Mouse (Mus musculus): ENCODE measurements around the gene Ptprr.

The Ptprr gene

DNA sequence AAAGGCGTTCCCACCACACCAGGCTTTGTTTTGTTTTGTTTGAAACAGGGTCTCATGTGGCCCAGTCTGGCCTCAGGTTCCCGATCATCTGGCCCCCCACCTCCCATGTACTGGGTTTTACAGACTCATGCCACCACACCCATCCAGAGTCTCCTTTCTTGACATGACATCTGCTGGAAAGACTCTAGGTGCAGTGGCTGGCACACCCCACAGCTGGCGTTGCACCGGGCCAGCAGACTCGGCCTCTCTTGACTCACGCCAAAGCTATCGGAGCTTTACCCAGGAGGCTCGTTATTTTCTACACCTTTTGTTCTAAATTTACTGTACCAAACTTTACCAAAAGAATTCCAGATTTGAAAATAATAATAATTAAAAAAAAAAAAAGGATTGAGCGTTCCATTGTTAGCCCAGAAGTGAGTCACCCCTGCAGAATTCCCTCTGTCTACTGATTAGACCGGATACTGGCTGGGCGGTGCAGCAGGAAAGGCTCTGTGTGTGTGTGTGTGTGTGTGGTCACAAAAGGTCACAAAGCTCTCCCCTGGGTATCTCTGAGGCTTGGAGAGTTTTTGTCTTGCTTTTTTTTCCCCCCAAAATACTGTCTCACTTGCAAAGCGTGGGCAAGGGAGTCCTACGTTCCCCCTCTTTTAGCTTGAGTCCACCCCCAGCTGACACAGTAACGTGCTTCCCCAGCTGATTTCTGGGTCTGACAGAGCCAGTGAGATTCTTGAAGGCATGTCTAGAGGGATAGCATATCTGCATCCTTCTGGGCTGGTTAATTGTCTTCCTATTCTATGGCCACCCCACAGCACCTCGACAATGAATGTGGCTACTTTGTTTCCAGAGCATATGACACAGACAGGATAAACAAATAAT is 248.8 kb downstream of the Ptprr start:
- ATAC-seq (ENCODE audit: low TSS enrichment) = peak; percentile 81

DNA sequence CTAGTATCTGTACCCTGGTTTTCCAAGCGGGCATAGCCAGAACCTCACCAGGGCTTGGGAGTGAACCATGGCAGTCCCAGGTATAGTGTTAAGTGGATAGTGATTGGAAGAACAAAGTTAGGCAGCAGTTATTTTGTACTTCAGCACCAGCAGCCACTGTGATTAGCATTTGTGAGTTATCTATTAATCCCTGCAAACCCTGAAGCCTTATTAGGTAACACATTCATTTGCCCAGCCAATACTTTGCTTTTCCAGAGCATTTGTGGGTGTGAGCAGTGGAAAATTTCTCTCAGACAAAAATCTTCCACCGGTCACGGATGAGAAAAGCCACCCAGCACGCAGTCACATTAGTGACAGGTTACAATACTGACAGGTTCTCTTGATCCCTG is 249.4 kb downstream of the Ptprr start:
- 0 out of 2 replicates have a peak, but pooled peaks have one; percentile 5 for ATAC-seq (ENCODE audit: low TSS enrichment)

DNA sequence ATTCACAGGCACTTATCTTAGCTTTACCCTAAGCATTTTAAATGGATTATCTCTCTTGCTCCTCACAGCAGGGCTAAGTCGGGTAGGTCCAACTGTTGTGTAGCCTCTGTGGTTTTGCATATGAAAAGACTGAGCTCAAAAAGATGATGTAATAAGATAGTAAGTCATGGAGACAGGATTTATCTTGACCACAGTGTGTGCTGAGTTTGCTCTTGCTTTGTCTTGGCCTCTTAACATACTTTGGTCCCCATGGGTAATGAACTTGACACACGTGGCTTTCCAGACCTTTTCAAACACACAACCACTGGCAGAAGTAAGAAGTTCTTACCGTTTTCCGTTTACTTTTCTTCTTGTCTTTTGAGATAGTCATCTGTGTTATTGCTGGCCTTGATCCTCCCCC is 250.3 kb downstream of the Ptprr start:
- ATAC-seq (ENCODE audit: low TSS enrichment) = no peak

DNA sequence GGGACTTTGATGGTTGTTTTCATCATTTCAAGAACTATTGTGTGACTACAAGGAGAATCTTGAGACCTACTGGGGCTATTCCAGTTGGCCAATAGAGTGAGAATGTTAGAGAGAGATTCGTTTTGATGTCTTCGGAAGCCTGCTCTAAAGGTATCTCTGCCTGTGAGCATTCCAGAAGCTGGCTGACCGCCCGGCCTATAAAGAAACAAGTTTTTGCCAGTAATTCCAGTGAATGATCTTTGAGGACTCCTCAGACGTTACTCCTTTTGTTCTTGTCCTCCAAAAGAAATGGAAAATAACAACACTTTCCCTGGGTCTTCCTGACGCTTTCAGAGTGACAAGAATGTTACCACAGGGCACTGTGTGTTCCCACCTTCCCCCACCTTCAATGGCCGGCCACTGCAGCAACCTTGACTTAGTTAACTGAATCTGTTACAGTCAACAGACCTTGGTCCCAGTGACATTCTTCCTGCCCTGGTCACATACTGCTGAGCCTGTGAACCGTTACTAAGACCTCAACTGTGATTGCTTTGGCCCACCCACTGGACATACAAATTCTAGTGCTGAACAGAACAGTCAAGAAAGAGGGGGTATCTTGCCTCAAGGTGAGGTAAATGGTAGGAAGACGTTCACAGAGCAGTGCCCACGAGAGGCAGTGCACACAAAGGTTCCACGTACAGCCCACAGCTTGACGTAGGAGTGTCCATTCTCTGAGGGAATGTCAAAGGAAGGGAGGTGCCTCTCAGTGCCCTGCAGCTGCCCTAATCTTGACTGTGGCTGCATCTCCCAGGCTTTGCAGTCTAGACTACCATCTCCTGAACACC is 252.8 kb downstream of the Ptprr start:
- ATAC-seq (ENCODE audit: low TSS enrichment) = no peak

DNA sequence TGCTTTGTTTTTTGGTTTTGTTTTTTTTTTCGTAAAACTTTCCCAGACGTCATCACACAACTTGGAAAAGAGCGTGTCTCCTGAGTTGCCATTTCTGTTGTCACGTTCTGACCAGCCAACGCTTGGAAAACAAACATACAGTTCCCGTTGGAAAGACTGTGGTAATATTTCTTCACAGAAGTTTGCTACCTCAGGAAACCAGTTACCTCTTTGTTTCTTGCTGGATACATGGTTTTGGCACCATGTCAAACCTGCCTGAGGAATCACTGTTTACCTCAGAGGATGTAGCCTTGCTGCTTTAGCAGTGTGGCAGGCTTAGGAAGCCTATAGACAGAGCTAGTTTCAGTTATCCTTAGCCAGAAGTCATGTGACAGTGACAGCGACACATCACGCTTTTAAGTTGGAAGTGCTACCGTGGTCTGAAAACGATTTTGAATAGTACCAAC is 253.5 kb downstream of the Ptprr start:
- no peak for ATAC-seq (ENCODE audit: low TSS enrichment)

DNA sequence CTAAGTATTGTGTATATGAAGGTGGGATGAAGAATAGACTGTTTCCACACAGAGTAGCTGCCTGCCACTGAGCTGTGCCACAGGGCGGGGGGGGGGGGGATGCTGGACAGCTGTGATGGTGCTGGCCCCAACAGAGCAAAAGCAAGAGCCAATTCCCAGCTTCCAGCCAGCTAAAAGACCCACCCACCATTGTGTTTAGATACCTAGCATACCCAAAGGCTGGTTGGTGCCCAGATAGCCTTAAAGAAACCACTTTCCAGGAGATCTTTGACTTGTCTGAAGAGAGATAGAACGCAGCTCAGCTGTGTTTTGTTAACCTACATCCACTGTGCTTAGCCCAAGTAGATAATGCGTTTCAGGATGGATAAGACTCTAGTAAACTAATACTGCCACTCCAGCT is 254.1 kb downstream of the Ptprr start:
- no peak for ATAC-seq (ENCODE audit: low TSS enrichment)

DNA sequence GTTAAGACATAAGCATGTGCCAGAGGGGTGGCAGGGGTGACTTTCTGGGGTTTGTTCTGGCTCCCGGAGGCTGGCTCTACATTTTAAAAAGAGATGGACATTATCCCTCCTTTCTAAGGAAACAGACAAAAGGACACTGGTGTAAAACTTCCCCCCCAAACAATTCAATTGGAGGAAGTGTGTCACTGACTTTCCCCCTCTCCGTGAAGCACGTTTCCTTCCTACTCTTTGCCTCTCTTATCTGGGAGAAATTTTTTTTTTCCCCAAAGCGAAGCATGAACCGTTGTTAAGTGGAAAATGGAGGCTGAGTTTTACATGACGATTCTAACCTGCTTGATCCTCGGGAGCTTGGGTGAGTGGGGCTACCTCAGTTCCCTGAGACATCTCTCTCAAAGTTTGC is 257.3 kb downstream of the Ptprr start, which contains the start of gene Ptprb:
Gene Ptprb, plus strand, starts transcription at position 244 of the 400 bp plus-strand sequence.
- ATAC-seq (ENCODE audit: low TSS enrichment) = no peak

DNA sequence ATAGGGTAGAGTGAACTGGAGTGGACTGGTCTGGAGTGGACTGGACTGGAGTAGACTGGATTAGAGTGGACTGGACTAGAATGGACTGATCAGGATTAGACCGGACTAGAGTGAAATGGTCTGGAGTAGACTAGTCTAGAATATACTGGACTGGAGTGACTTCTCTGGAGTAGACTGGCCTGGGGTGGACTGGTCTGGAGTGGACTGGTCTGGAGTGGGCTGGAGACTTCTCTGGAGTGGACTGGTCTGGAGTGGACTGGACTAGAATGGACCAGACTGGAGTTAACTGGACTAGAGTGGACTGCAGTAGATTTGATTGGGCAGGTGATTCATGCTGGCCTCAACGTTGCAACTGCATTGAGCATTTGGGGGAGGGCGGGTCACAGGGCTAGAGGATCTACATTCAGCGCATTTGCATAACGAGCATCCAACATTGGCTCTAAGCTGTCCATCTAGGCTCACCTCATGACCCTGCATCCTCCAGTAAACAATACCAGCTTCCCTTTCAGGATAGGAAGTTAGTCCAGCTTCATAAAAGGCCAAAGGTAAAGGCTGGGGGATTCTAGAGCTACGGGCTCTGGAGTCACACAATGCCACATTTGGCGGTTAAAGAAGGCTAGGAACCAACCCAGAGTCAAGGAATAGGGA is 268.8 kb downstream of the Ptprr start:
- no peak for ATAC-seq (ENCODE audit: low TSS enrichment)

DNA sequence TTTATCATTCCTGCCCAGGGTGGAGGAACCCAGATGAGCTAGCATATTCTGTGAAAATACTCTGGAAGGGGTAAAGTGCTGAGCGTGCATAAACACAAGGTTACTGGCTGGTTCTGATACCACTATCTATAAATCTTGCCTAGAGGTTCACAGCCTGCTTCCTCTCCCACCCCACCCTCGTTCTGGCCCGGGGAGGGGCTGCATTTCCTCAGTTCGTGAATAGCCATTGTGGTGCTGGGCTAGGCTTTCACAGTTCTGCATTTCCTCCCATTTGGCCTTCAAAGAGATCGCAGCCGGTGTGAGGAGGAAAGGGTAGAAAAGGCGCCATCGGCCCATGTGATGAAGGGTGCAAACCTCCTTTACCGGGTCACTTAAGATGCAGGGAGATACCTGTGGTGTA is 270.1 kb downstream of the Ptprr start:
- ATAC-seq (ENCODE audit: low TSS enrichment) = no peak

DNA sequence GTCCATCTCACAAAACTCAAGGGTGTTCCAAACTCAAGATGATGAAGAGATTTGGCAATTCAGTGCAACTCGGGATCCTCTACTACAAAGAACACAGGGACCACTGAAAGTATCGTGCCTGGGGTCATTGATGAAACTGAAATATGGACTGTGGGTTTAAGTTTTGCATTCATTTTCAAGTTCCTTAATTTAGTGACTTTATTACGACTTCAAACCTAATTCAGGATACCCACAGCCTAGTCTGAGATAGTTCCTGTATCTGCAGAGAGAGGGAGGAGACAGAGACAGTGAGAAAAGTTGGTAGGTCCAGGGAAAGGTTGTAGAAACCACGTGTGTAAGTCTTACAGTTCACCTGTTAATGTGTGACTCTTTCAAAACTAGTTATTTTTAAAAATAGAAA is 272.5 kb downstream of the Ptprr start:
- ATAC-seq (ENCODE audit: low TSS enrichment) = no peak

DNA sequence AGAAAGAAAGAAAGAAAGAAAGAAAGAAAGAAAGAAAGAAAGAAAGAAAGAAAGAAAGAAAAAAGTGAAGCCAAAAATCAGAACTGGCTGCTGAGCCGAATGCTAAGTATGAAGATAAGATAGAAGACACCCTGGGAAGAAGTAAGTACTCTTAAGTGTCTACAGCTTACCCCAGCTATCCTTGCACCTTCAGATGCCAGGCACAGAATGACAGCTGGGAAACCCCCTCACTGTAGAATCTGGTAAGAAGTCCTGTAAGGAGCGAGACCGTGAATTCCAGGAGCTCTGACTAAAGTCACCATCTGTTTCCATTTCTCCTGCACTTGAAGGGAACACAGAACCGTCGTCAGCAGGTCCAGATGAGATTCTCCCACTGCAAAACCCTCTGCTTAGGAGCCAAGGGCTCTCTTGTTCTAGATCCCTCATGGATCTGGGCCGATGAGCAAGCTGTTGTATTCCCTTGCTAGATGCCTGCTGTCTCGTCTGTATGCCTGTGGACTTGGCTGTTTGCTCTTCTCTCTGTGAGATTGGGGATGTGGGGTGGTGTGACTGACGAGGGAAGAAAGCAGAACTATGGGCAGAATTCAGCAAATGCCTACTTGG is 273.2 kb downstream of the Ptprr start:
- peak; percentile 97 for ATAC-seq (ENCODE audit: low TSS enrichment)

DNA sequence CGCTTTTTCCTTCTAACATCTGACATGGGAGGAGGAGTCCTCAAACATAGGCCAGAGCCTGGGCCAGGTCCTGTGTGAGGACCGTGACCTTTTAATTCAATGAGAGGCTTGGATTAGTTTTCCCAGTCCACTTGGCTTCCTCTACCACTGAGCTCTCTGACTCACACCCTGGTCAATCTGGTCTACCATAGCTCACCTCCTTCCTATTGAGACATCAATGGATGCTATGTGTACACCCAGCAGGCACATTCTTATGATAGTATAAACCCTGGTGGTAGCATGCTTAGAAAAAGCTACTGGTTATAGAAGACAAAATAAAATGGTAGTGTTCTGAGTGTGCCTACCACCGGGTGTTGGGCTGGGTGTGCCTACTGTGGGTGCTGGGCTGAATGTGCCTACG is 278.4 kb downstream of the Ptprr start:
- ATAC-seq (ENCODE audit: low TSS enrichment) = no peak

DNA sequence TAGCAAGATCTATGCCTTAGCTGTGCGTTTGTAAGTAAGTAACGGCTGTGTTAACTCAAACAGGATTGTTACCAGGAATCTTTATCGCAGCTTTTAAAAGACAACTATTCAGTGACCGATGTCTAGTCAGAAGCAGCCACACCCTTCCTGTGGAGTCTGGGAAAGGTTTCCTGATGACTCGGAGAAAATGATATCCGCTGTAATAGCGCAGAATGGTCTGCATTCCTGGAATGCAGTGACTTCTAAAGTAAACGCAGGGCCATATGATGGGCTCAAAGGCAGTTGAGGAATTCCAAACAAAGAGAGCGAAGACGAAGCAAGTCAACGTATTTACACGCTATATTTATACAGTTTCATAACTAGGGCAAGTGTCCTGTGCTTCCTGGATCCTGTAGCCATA is 279.8 kb downstream of the Ptprr start:
- ATAC-seq (ENCODE audit: low TSS enrichment) = no peak

DNA sequence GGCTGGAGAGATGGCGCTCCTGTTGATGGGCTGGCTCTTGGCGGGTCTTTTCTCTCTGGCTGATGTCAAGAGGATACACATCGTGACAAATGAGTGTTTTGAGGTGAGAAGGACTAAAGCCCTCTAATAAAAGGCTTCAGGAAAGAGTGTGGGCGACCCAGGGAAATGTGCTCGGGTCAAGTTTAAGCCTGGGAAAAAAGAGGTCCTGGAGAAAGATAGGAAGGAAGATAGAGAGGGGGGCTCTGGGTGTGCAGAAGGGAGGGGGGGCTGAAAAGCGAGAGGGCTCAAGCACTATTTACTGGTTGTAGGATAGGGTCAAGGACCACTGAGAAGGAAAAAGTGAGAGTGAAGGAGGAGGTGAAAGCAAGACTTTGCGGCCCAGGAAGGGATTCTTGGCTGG is 282.8 kb downstream of the Ptprr start:
- ATAC-seq (ENCODE audit: low TSS enrichment) = no peak

DNA sequence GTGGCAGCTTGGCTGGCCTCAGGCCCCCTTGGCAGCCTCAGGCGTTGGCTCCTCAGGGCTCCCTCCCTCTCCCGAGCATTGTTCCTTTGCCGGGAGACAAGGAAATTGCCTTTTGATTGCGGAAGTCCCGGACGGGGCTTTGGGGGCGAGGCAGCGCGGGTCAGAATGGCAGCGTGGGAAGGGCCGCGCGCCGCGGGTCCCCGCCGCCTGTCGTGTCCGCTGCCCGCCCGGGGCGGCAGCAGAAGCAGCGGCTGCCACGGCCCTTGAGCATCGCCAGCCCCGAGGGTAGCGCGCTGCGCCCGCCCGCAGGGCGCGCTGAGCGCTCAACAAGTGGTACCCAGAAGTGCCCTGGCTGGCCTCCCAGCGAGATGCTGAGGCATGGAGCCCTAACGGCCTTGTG is 283.2 kb downstream of the Ptprr start:
- ATAC-seq (ENCODE audit: low TSS enrichment) = no peak

DNA sequence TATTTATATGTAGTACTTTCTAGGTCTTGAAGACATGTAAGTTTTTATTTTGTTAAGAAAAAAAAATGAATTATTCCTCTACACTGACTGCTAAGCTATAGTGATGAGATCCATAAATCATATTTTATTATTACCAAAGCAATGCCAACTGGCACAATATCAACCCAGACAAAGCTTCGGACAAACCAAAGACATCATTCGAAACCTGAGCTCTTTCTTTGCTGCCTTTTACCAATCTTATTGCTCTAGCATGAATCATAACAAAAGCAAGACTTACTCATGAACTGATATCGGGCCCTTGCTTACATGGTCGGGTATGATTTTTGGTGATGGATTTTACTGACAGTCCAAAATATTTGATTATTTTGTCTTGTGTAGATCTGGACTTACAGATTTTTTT is 286.3 kb downstream of the Ptprr start:
- no peak for ATAC-seq (ENCODE audit: low TSS enrichment)

DNA sequence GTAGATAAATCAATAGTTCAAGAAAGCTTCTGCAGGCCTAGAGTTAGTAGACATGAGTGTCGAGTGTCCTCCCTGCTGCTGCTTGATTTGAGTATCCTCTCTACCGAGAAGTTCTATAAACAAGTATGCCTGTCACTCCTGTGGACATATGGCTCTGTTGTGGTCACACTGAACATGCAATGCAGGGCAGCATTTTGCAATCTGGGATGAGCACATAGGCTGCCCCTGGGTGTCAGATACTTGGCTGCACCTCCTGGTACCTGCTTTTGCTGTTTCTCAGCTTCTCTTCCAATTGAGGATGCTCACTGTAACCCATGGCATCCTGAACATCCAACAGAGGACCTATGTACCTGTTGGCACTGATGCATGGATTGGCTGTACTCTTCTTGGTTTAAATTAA is 291.4 kb downstream of the Ptprr start:
- ATAC-seq (ENCODE audit: low TSS enrichment) = no peak

DNA sequence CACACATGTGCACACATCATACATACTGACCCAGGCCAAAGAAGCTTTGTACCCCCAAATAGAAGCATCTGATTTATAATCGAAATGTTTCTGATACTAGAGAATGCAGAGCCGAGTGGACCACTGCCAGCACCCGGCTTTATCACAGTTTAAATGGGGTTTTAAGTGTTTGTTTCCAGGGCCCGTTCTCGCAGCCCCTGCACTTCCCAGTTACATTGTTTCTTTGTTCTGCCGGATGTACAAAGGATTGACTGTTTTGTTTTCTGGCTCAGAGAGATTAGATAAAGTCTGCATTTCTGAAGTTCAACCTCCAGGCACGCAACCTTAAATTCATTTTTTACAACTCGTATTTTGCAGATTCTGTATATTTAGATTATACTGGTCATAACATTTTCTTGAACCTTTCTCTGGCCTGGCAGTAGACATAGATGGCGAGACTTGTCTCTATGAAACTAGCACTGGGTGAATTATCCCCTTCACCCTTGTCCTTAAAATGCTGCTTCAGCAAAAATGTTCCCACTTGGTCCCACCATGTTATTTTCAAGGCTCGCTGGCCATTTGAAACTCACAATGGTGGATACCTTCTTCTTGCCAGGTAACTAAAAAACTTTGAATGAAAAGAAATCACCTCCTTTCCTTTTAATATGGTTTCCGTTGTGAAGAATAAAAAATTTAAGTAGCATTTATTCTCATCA is 292.6 kb downstream of the Ptprr start:
- ATAC-seq (ENCODE audit: low TSS enrichment) = no peak

DNA sequence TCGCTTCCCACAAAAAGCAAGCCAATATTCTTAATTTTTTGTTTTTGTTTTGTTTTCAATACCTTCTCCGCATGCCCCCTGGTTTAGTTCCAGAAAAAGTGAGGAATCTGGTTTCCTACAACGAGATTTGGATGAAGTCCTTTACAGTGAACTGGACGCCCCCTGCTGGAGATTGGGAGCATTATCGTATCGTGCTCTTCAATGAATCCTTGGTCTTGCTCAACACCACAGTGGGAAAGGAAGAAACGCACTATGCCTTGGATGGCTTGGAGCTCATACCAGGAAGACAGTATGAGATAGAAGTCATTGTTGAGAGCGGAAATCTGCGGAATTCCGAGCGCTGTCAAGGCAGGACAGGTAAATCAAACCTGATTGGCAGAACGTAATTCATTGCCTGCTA is 301.2 kb downstream of the Ptprr start:
- ATAC-seq (ENCODE audit: low TSS enrichment) = peak; percentile 97

Data from frontal cortex, adult (tissue).